ENCODE assay signal across 19 mouse cellular contexts in genomic region chr1:178832571-178832970, GRCm38 (mm10).
DNase-seq lines count a peak whose midpoint lies in the region; ATAC-seq lines count a peak whose summit lies in the region.
"Had no signal": no experiment of that assay in that cellular context is flagged by ENCODE, and none has a peak within 500 bp of the region (broad histone marks: within the 10 kb centered on the region; RNA-seq: fewer than 3 reads in every experiment).

No protein-coding gene starts in this region.

- H3K4me1 ChIP-seq in midbrain, embryonic 11.5 days (ENCODE audit: control insufficient read depth, insufficient read depth, low read length), result no peaks in the 10 kb centered on the region
- peaks cover 8% of the 10 kb centered on the region; the same call in 1 of the 2 replicates for H3K4me1 ChIP-seq in midbrain, embryonic 15.5 days

- no peak overlapping the region for H3K4me3 ChIP-seq in midbrain, embryonic 11.5 days (ENCODE audit: low read depth, low read length)
- no peak overlapping the region for H3K4me3 ChIP-seq in midbrain, embryonic 15.5 days

- DNase-seq in heart, adult 11 months, result peak; percentile 52
- no peak for DNase-seq in heart, adult 18-20 months
- peak; percentile 81 for DNase-seq in midbrain, embryonic 11.5 days (ENCODE audit: low spot score, missing footprints)
- DNase-seq: adrenal gland, adult 2 months; adrenal gland, adult 8-10 months; adrenal gland, postnatal 10 days; adrenal gland, postnatal 14 days; adrenal gland, postnatal 25 days; adrenal gland, postnatal 36 days; B cell, adult 2 months; cerebellum, adult 11 months; cerebellum, adult 11-12 months; cerebellum, adult 18-20 months had no signal

- WGBS in midbrain, embryonic 11.5 days, result 87% methylated on average over 6 of the region's 6 CpGs
- WGBS in midbrain, embryonic 15.5 days, result 77% methylated on average over 6 of the region's 6 CpGs

- H3K36me3 ChIP-seq in midbrain, embryonic 11.5 days (ENCODE audit: control insufficient read depth, insufficient read depth, low read length), result no peaks in the 10 kb centered on the region
- no peaks in the 10 kb centered on the region for H3K36me3 ChIP-seq in midbrain, embryonic 15.5 days (replicated peaks)
- H3K36me3 ChIP-seq: G1E had no signal

- H3K9ac ChIP-seq in midbrain, embryonic 11.5 days (ENCODE audit: low read length), result no peak overlapping the region
- H3K9ac ChIP-seq in midbrain, embryonic 15.5 days, result no peak overlapping the region

- H3K27me3 ChIP-seq in midbrain, embryonic 11.5 days (ENCODE audit: control insufficient read depth, insufficient read depth, low read length), result no peaks in the 10 kb centered on the region
- no peaks in the 10 kb centered on the region for H3K27me3 ChIP-seq in midbrain, embryonic 15.5 days (replicated peaks)
- H3K27me3 ChIP-seq: CH12.LX, Patski had no signal

- H3K27ac ChIP-seq in midbrain, embryonic 11.5 days (ENCODE audit: low read depth, low read length), result no peak overlapping the region
- no peak overlapping the region for H3K27ac ChIP-seq in midbrain, embryonic 15.5 days

- no peak for ATAC-seq in midbrain, embryonic 11.5 days (ENCODE audit: low FRiP score)
- no peak for ATAC-seq in midbrain, embryonic 15.5 days (replicated peaks)
- ATAC-seq: activated CD4-positive, CD25-positive, alpha-beta regulatory T cell, adult 4 months; CD4-positive, CD25-positive, alpha-beta regulatory T cell, adult 4 months; Patski had no signal

- H3K9me3 ChIP-seq in midbrain, embryonic 11.5 days (ENCODE audit: control insufficient read depth, low read length), result no peaks in the 10 kb centered on the region
- no peaks in the 10 kb centered on the region for H3K9me3 ChIP-seq in midbrain, embryonic 15.5 days
- H3K9me3 ChIP-seq: G1E had no signal

- H3K4me2 ChIP-seq in midbrain, embryonic 11.5 days, result no peak overlapping the region
- no peak overlapping the region for H3K4me2 ChIP-seq in midbrain, embryonic 15.5 days

Comparison
In these comparisons a context has a peak if more than half of its experiments do, and no peak if none do; other contexts are left out.
1. DNase-seq: peak in heart, adult 11 months (single experiment) and midbrain, embryonic 11.5 days (single experiment); none in heart, adult 18-20 months (0 of 2).